Mouse (Mus musculus): Measurements from ENCODE around the gene Ccdc78.
A peak's percentile ranks its signal among the peaks of the same experiment; 100 is the strongest.
"Not testable (repeated sequence)": the region's sequence is repeated elsewhere in the genome, so short reads cannot be mapped to it uniquely, and the experiment has no call there.

The Ccdc78 gene

DNA sequence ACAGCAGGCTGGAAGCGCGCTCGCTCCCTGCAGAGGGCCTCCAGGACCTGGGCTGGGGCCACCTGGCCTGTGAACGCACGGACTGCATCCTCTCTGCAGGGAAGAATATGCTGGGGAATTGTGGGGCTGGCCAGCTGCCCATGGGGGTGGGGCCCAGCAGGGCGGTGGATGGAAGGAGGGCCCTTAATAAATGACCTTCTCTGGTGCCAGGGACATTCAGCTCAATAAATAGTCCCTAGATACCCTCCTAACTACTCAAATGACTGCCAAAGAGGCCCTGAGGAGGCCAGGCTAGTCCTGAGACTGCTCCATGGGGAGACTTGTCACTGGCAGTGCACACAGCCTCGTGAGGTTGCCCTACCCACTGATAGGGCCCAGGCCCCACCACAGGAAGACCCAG lies 3.3 kb upstream of the Ccdc78 start:
- no peak for DNase-seq (ENCODE audit: low spot score in 2 of 2)

DNA sequence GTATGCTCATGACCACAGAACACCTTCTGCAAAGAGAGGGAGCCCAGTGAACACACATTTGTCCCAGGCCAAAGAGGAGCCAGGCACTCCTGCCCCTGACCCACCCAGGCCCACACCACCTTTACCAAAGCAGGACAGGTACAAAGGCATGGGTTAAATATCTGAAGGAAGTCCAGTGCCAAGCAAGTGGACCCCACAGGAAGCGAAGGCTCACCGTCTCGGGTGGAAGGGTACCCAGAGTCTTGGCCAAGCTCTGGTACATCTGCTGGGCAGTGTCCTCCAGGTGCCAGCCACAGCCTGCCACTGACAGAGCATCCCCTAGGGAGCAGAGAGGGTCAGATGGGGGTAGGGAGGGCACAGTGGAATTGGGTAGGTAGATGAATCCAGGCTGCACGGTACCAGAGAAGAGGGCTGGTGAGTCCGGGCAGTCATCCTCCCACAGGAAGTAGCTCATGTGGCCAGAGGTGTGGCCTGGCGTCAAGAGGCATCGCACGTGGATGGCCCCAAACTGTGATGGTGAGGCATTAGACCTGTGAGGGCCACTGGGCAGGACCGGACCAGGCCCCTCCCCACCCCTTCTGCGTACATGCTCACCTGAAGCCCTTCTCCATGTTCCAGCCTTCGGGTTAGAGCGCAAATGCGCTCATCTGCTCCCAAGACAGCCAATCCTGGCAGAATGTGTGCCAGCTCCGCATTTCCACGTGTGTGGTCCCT lies 2.4 kb upstream of the Ccdc78 start:
- DNase-seq (ENCODE audit: low spot score in 2 of 2): no peak

- peak; percentile 86 to 96 for DNase-seq (ENCODE audit: low spot score in 2 of 2)
These were observed 1.1 kb upstream of the Ccdc78 start, which contains the start of gene Haghl for GRCm38 (mm10) chr17:25785281-25785745. Haghl (minus strand) TSS chr17:25785673.

- DNase-seq (ENCODE audit: low spot score in 2 of 2): no peak
These were observed 563 bp downstream of the Ccdc78 start for GRCm38 (mm10) chr17:25786781-25787504.

DNA sequence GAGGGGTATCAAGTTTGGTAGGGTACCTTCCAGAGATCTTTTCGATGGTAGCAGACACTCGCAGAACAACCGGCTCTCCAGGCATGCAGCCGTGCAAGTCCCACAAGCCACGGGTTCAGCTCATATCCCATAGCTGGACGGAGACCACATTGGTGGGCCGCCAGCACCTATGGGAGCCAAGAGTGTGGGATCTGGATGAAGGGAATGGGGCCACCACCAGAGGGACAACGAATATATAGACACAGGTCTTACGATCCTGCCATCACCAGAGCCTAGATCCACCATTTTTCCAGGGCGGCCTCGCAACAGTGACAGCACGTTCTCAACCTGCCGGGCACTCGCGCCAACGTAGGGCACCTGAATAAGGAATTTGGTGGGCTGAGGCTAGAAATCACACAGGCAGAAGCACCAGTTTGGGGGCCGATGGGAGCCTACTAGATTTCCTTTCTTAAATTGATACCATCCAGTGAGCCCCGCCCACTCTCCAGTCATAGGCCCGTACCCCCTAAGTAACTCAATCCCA lies 5.0 kb downstream of the Ccdc78 start:
- no peak for DNase-seq (ENCODE audit: low spot score in 2 of 2)

DNA sequence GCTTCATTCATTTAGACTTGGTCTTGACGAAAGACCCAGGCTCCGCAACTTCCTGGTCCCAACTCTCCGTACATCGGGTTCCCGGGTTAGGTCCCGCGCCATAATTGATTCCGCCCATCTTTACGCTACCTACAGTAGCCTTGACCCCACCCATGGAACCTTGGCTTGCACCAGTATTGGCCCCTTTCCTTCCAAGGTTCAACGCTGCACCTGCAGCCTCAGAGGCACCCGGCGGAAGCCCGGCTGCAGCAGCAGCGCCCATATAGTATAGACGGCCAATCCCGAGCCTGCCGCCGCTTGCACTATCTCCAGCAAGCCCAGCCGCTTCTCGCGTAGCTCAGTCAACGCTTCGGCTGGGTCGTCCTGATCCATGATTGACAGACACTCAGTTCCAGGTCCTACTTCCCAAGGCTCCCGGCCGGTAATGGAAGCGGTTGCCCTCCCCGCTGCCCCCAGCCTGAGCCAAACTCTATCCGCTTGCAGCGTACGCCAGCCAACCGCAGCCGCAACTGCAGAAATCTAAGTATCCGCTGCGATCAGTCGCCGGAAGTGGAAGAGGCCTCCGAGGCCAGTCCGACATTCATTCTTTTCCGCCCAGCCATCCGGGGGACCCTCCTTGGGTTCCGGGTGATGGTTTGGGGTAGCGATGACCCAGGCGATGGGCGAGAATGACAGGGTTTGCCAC lies 5.6 kb downstream of the Ccdc78 start:
- DNase-seq (ENCODE audit: low spot score in 2 of 2): peak; percentile 76 to 84

- DNase-seq (ENCODE audit: low spot score in 2 of 2): peak; percentile 81 to 82
These were observed 6.2 kb downstream of the Ccdc78 start, which contains the start of gene Fam173a for GRCm38 (mm10) chr17:25792615-25793014. Fam173a (minus strand) TSS chr17:25792901.

GRCm38 (mm10) chr17:25794197-25794596 lies 7.8 kb downstream of the Ccdc78 start:
- no peak for DNase-seq (ENCODE audit: low spot score in 2 of 2)

DNA sequence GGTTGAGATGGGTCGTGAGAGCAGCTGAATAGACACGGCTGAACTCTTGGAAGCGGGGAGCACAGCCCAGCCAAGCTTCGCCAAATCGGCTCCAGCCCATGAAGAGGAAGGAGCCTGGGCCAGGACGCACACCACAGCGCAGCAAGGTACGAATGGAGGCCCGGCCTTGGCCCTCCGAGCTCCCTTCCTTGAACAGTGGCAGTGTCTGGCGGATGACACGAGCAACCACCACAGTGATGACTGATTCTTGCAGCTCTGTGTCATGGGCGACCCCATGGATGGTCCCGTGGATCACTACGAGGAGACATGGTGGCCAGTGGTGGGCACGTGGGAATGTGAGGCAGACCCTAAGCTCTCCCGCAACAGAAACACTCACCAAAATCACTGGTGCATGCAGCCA lies 8.6 kb downstream of the Ccdc78 start:
- DNase-seq (ENCODE audit: low spot score in 2 of 2): no peak

- no peak for DNase-seq (ENCODE audit: low spot score in 2 of 2)
These were observed 9.3 kb downstream of the Ccdc78 start, which contains the start of gene AC134908.4 for GRCm38 (mm10) chr17:25795609-25796092. AC134908.4 (minus strand) TSS chr17:25795659.

DNA sequence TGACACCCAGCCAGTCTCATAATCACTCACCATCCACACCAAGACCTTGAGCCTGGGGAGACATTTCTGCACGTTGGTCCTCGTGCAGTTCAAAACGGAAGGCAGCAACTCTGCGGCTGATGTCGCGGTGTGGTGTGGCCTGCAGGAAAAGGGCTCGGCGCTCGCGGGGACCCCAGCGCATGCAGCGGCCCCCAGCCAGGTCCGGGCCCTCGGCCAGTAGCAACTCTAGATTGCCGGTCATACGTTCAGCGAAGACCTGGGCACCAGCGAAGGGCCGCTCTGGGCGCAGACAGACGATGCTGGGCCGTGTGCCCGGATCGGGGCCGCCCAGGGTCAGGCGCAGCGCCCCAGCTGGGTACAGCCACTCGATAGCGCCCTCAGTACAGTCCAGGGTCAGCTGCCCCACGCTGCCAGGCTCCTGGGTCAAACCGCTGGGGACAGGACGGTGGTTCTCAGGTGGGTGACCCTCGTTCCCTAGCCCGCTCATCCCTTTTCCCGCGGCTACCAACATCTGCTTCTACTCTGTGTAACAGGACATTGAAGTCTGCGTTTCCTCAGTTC lies 9.9 kb downstream of the Ccdc78 start:
- peak in 1 of 2 experiments; percentile 25 for DNase-seq (ENCODE audit: low spot score in 2 of 2)

DNA sequence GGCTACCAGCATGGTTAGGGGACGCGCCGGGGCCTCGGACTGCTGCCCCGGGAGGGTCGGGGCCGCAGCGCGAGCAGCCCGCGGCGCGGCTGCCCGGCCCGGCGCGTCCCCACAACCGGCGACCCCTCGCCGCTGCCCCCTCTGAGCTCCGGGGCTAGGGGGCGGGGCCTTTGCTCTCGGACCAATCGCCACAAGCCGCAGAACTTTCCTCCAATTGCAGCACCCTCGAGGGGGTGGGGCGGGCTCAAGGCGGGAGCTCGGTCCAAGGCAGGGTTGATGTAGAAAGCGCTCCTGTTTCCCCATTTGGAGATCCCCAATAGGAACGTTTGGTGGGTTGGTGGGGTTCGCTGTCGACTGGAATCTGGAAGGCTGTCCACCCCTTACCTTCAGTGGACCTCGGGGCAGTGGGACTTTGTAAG lies 10.6 kb downstream of the Ccdc78 start, which contains the start of gene Metrn:
Gene Metrn (minus strand): TSS at position 186 of the 419 bp plus-strand sequence.
- DNase-seq (ENCODE audit: low spot score in 2 of 2): peak; percentile 87 to 93

- DNase-seq (ENCODE audit: low spot score in 2 of 2): peak; percentile 55 to 72
These were observed 14.6 kb downstream of the Ccdc78 start for GRCm38 (mm10) chr17:25801029-25801428.

DNA sequence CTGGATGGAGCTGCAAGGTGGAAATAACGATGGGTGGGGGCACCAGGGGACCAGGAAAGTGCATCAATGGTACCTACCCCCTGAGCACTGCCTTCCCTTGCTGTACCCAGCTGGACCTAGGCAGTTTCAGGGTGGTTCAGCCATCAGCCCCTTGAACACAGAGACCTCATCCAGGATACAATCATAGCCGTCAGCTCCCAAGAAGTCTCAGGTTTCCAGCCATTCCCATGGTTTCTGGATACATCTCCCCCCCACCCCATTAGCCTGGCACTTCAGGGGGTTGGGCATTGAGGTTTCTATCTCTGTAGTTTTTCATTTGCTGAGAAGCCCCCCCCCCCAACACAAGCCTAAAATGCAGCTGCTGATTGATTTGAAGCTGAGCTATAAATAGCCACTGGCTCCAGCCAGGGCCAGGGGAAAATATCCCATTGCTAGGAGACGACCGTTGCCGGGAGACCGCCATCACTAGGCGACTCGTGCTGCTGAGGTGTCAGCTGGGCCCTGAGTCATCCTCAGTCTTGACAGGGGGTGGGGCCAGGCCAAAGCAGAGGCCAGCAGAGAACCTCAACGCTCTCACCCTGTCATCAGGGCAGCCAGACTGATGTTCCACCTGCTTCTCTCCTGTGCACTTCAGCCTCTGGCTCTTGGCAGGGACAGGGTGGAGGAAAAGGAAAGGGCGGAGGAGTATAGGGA lies 16.6 kb downstream of the Ccdc78 start:
- DNase-seq (ENCODE audit: low spot score in 2 of 2): no peak

DNA sequence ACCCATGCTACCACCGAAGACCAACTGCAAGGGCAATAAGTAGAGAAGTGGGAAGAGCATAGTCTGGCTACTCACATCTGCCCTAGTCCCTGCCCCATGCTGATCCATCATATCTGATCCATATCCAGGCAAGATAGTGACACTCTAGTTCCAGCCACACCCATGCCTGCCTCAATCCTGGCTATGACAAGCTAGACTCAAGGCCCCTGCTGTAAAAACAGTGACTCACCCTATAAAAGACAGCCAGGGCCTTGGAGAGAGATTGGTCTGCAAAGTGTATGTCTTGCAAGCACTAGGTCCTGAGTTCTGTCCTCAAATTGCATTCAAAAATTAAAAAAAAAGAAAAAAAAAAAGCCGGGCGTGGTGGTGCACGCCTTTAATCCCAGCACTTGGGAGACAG lies 20.1 kb downstream of the Ccdc78 start:
- DNase-seq (ENCODE audit: low spot score in 2 of 2): no peak

DNA sequence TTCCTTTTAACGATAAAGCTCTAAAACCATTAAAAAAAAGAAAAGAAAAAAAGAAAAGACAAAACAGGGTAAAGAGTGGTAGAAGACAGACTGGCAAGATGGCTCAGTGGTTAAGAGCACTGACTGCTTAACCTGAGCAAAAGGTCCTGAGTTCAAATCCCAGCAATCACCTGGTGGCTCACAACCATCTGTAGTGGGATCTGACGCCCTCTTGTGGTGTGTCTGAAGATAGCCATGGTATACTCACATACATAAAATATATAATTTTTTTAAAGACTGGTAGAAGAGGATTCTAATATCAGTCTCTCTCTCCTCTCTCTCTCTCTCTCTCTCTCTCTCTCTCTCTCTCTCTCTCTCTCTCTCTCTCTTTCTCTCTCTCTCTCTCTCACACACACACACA lies 21.1 kb downstream of the Ccdc78 start:
- DNase-seq (ENCODE audit: low spot score in 2 of 2): not testable (repeated sequence)

- DNase-seq (ENCODE audit: low spot score in 2 of 2): no peak
These were observed 21.6 kb downstream of the Ccdc78 start for GRCm38 (mm10) chr17:25808028-25808427.

- no peak for DNase-seq (ENCODE audit: low spot score in 2 of 2)
These were observed 22.6 kb downstream of the Ccdc78 start, which contains the start of gene Fbxl16 for GRCm38 (mm10) chr17:25808789-25809605. Fbxl16 (plus strand) TSS chr17:25809085.

DNA sequence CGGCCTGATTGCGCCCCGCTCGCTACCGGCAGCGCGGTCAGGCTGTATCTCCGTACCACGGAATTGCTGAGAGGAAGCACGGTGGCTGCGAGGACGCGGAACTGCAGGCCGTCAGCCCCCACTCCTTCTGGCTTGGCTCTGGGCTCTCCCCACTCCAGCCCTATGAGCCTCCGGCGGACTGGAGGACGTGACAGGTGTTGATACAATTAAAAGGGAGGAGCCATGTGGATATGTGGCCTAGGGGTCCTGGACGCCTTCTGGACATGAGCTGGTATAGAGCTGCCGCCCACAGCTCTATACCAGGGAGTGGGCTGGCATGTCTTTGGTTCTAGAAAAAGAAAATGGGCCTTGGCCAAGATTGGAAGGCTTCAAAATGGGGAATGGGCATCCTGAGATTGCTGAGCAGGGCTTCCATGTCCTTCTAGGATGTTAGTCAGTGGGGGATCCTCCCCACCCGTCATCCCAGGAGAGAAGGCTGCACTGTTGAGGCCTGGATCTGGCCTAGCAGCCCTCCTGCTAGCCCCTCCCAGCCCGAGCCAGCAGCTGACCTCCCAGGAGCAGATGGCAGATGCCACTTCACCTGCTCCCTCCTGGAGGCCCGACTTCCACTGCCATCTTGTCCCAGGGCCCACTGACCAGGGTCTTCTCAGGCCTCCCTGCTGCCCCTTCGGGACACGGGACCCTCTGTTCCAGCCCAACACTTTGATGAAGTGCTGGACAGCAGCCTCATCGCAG lies 23.4 kb downstream of the Ccdc78 start:
- DNase-seq (ENCODE audit: low spot score in 2 of 2): no peak
